Mouse (Mus musculus) neural tube, embryonic 13.5 days (tissue): ENCODE results near the gene Cdc25a. TPM values are rescaled to one million over a fixed set of nuclear protein-coding genes. Genes with fewer than 3 reads are reported as not detected.

Experiments
- ATAC-seq: fragments of 200-750 bp; cut with Nextera tagmentation; 2 replicates; pipeline ENCODE4 v1.8.0; 2017; ENCODE audit warnings: low read depth, mild to moderate bottlenecking, moderate TSS enrichment, moderate library complexity
- H3K27ac ChIP-seq: fragments of 300-500 bp; sonication (generic); replicated peaks from 2 replicates; pipeline ENCODE4 v1.5.1; 2015; ENCODE audit warnings: moderate library complexity, mild to moderate bottlenecking, inconsistent platforms
- H3K27me3 ChIP-seq: fragments of 300-500 bp; sonication (generic); 2 replicates; pipeline ENCODE4 v1.6.1; 2015; ENCODE audit warnings: mild to moderate bottlenecking, inconsistent platforms
- H3K36me3 ChIP-seq: fragments of 300-500 bp; sonication (generic); 2 replicates; pipeline ENCODE4 v1.6.1; 2015; ENCODE audit warnings: mild to moderate bottlenecking, inconsistent platforms
- H3K4me1 ChIP-seq: fragments of 300-500 bp; sonication (generic); replicated peaks from 2 replicates; pipeline ENCODE4 v1.6.1; 2015; ENCODE audit warnings: inconsistent platforms
- H3K4me2 ChIP-seq: fragments of 300-500 bp; sonication (generic); 2 replicates; pipeline ENCODE4 v1.6.1; 2015; ENCODE audit warnings: inconsistent platforms, mild to moderate bottlenecking, moderate library complexity
- H3K4me3 ChIP-seq: fragments of 300-500 bp; sonication (generic); 2 replicates; pipeline ENCODE4 v1.5.1; 2015; ENCODE audit warnings: mild to moderate bottlenecking, inconsistent platforms
- H3K9ac ChIP-seq: fragments of 300-500 bp; sonication (generic); 2 replicates; pipeline ENCODE4 v1.6.1; 2015; ENCODE audit warnings: moderate library complexity, mild to moderate bottlenecking, inconsistent platforms
- H3K9me3 ChIP-seq: fragments of 300-500 bp; sonication (generic); 2 replicates; pipeline ENCODE4 v1.6.1; 2016; ENCODE audit warnings: inconsistent platforms
- WGBS: fragments of 180-500 bp; shearing (Covaris S2); methylation state at CpG from one replicate; pipeline ENCODE4 v1.1.7; 2015; 5-methylcytosine and 5-hydroxymethylcytosine counted together
- polyA plus RNA-seq: library from polyadenylated mRNA; unstranded; fragments of >200 nt; fragmentation: Nextera tagmentation; extraction: Ambion mirVana; gene quantifications from 2 replicates; pipeline ENCODE4 v1.2.1, GENCODE M21; 2015

The Cdc25a gene
- 16.0 and 17.2 TPM in 2 replicates for polyA plus RNA-seq

- H3K27me3 ChIP-seq = no peaks in the 10 kb centered on the region
- ATAC-seq = peak; percentile 95
- H3K36me3 ChIP-seq = peaks cover 16% of the 10 kb centered on the region
- H3K9me3 ChIP-seq = no peaks in the 10 kb centered on the region
- peak within 1 kb of the TSS; percentile 94 for H3K4me3 ChIP-seq
- H3K9ac ChIP-seq = peak within 1 kb of the TSS; percentile 93
- peaks cover 20% of the 10 kb centered on the region for H3K4me1 ChIP-seq
- H3K27ac ChIP-seq = peak within 1 kb of the TSS; percentile 83
- H3K4me2 ChIP-seq = peak within 1 kb of the TSS; percentile 85
- WGBS = 8% methylated on average over 33 of the region's 33 CpGs
Measured at GRCm38 (mm10) chr9:109874797-109875691, at the start of gene Cdc25a. Cdc25a (plus strand) TSS chr9:109875579.

GRCm38 (mm10) chr9:109825739-109826138, 49.6 kb upstream of the Cdc25a start:
- Histone ChIP-seq H3K4me3 (no peak overlapping the region), H3K36me3 (peaks cover 11% of the 10 kb centered on the region), H3K27me3 (no peaks in the 10 kb centered on the region), H3K9me3 (no peaks in the 10 kb centered on the region), H3K4me1 (no peaks in the 10 kb centered on the region), H3K9ac (no peak overlapping the region), H3K27ac (no peak overlapping the region), H3K4me2 (no peak overlapping the region)
- 77% methylated on average over 4 of the region's 4 CpGs for WGBS
- ATAC-seq = no peak

- no peaks in the 10 kb centered on the region for H3K9me3 ChIP-seq
- no peaks in the 10 kb centered on the region for H3K27me3 ChIP-seq
- H3K36me3 ChIP-seq = peaks cover 11% of the 10 kb centered on the region
- H3K27ac ChIP-seq = no peak overlapping the region
- H3K4me3 ChIP-seq = no peak overlapping the region
- H3K9ac ChIP-seq = no peak overlapping the region
- ATAC-seq = no peak
- 82% methylated on average over 5 of the region's 5 CpGs for WGBS
- no peak overlapping the region for H3K4me2 ChIP-seq
- no peaks in the 10 kb centered on the region for H3K4me1 ChIP-seq
Measured at GRCm38 (mm10) chr9:109826181-109826580, 49.2 kb upstream of the Cdc25a start.

GRCm38 (mm10) chr9:109832391-109833087, 42.8 kb upstream of the Cdc25a start, which contains the start of gene Nme6:
Nme6 (plus strand) TSS chr9:109832749.
- peak within 1 kb of the TSS; percentile 93 for H3K4me2 ChIP-seq
- peaks cover 11% of the 10 kb centered on the region for H3K4me1 ChIP-seq
- no peaks in the 10 kb centered on the region for H3K9me3 ChIP-seq
- peak within 1 kb of the TSS; percentile 79 for H3K9ac ChIP-seq
- H3K36me3 ChIP-seq = peaks cover 25% of the 10 kb centered on the region
- H3K4me3 ChIP-seq = peak within 1 kb of the TSS; percentile 67
- no peaks in the 10 kb centered on the region for H3K27me3 ChIP-seq
- ATAC-seq = peak; percentile 98
- peak within 1 kb of the TSS; percentile 85 for H3K27ac ChIP-seq
- WGBS = under 1% methylated on average over 32 of the region's 32 CpGs

GRCm38 (mm10) chr9:109833088-109833412, 42.3 kb upstream of the Cdc25a start:
- Histone ChIP-seq H3K9ac (peak overlapping the region; percentile 79), H3K4me3 (peak overlapping the region; percentile 67), H3K9me3 (no peaks in the 10 kb centered on the region), H3K4me2 (peak overlapping the region; percentile 93), H3K27me3 (no peaks in the 10 kb centered on the region), H3K27ac (peak overlapping the region; percentile 85; the same call in 1 of the 2 replicates), H3K36me3 (peaks cover 30% of the 10 kb centered on the region), H3K4me1 (peaks cover 11% of the 10 kb centered on the region)
- ATAC-seq = peak; percentile 57
- WGBS = 14% methylated on average over 6 of the region's 6 CpGs

GRCm38 (mm10) chr9:109849312-109849758, 26.0 kb upstream of the Cdc25a start, which contains the start of gene Camp:
Camp (minus strand) TSS chr9:109849617.
- H3K9ac ChIP-seq = no peak within 1 kb of the TSS
- no peak within 1 kb of the TSS for H3K4me3 ChIP-seq
- ATAC-seq = peak; percentile 53
- peaks cover 9% of the 10 kb centered on the region for H3K36me3 ChIP-seq
- H3K4me2 ChIP-seq = no peak within 1 kb of the TSS
- 64% methylated on average over 6 of the region's 6 CpGs for WGBS
- H3K27me3 ChIP-seq = no peaks in the 10 kb centered on the region
- H3K4me1 ChIP-seq = 0 out of 2 replicates have a peak, but pooled peaks cover 8% of the 10 kb centered on the region
- H3K27ac ChIP-seq = no peak within 1 kb of the TSS
- H3K9me3 ChIP-seq = no peaks in the 10 kb centered on the region

GRCm38 (mm10) chr9:109850099-109850498, 25.3 kb upstream of the Cdc25a start:
- Histone ChIP-seq H3K4me3 (no peak overlapping the region), H3K4me2 (no peak overlapping the region), H3K9ac (no peak overlapping the region), H3K9me3 (no peaks in the 10 kb centered on the region), H3K27me3 (no peaks in the 10 kb centered on the region), H3K36me3 (peaks cover 4% of the 10 kb centered on the region; the same call in 1 of the 2 replicates), H3K4me1 (0 out of 2 replicates have a peak, but pooled peaks cover 8% of the 10 kb centered on the region), H3K27ac (no peak overlapping the region)
- 89% methylated on average over 5 of the region's 5 CpGs for WGBS
- no peak for ATAC-seq

GRCm38 (mm10) chr9:109854341-109854740, 21.0 kb upstream of the Cdc25a start:
- 93% methylated on average over 2 of the region's 2 CpGs for WGBS
- H3K9ac ChIP-seq = no peak overlapping the region
- H3K4me1 ChIP-seq = 0 out of 2 replicates have a peak, but pooled peaks cover 2% of the 10 kb centered on the region
- H3K4me3 ChIP-seq = no peak overlapping the region
- no peak overlapping the region for H3K4me2 ChIP-seq
- no peak for ATAC-seq
- H3K27ac ChIP-seq = no peak overlapping the region
- H3K27me3 ChIP-seq = no peaks in the 10 kb centered on the region
- no peaks in the 10 kb centered on the region for H3K36me3 ChIP-seq
- no peaks in the 10 kb centered on the region for H3K9me3 ChIP-seq

- ATAC-seq = no peak
- Histone ChIP-seq H3K27ac (no peak overlapping the region), H3K9ac (no peak overlapping the region), H3K4me1 (no peaks in the 10 kb centered on the region), H3K27me3 (no peaks in the 10 kb centered on the region), H3K4me3 (no peak overlapping the region), H3K9me3 (no peaks in the 10 kb centered on the region), H3K36me3 (no peaks in the 10 kb centered on the region), H3K4me2 (no peak overlapping the region)
- 84% methylated on average over 6 of the region's 6 CpGs for WGBS
Measured at GRCm38 (mm10) chr9:109855947-109856346, 19.4 kb upstream of the Cdc25a start.

GRCm38 (mm10) chr9:109862397-109863044, 12.9 kb upstream of the Cdc25a start:
- no peak overlapping the region for H3K27ac ChIP-seq
- no peak overlapping the region for H3K4me3 ChIP-seq
- WGBS = 17% methylated on average over 20 of the region's 20 CpGs
- H3K4me1 ChIP-seq = 0 out of 2 replicates have a peak, but pooled peaks cover 4% of the 10 kb centered on the region
- H3K4me2 ChIP-seq = peak overlapping the region; percentile 37
- no peaks in the 10 kb centered on the region for H3K27me3 ChIP-seq
- H3K9ac ChIP-seq = no peak overlapping the region
- H3K9me3 ChIP-seq = no peaks in the 10 kb centered on the region
- ATAC-seq = peak; percentile 50
- no peaks in the 10 kb centered on the region for H3K36me3 ChIP-seq

GRCm38 (mm10) chr9:109863085-109863484, 12.3 kb upstream of the Cdc25a start:
- no peak for ATAC-seq
- H3K9ac ChIP-seq = no peak overlapping the region

More at GRCm38 (mm10) chr9:109863085-109863484, 12.3 kb upstream of the Cdc25a start:
- H3K4me3 ChIP-seq = no peak overlapping the region
- WGBS = 66% methylated on average over 3 of the region's 3 CpGs
- H3K27me3 ChIP-seq = no peaks in the 10 kb centered on the region
- H3K9me3 ChIP-seq = no peaks in the 10 kb centered on the region
- no peak overlapping the region for H3K27ac ChIP-seq
- H3K4me1 ChIP-seq = 0 out of 2 replicates have a peak, but pooled peaks cover 4% of the 10 kb centered on the region
- H3K4me2 ChIP-seq = peak overlapping the region; percentile 37; the same call in 1 of the 2 replicates
- no peaks in the 10 kb centered on the region for H3K36me3 ChIP-seq
